Mouse (Mus musculus) thymus, postnatal 0 days (tissue): ENCODE results near the gene Guk1. TPM values are rescaled to one million over a fixed set of nuclear protein-coding genes. Genes with fewer than 3 reads are reported as not detected.

Source experiments
- polyA plus RNA-seq: library from polyadenylated mRNA; unstranded; fragments of >200 nt; fragmentation: Nextera tagmentation; extraction: Ambion mirVana; gene quantifications from 2 replicates; pipeline ENCODE4 v1.2.1, GENCODE M21; 2015

Guk1 gene
- polyA plus RNA-seq, 1 experiment from 2014 or later: 92.3 TPM

Other genes with a start within 250 kb of the Guk1 start
- gene Hist3h2ba, start 243.3 kb downstream of the Guk1 start, polyA plus RNA-seq: 50.8 and 57.5 TPM in 2 replicates
- gene Hist3h2a, start 237.5 kb downstream of the Guk1 start, polyA plus RNA-seq: 52.3 and 52.8 TPM in 2 replicates
- gene Trim17, start 237.5 kb downstream of the Guk1 start, polyA plus RNA-seq: 0.29 and 0.44 TPM in 2 replicates
- gene Trim11, start 214.1 kb downstream of the Guk1 start, polyA plus RNA-seq: 49.6 and 54.0 TPM in 2 replicates
- gene Obscn, start 55.8 kb downstream of the Guk1 start, polyA plus RNA-seq: 0.04 and 0.13 TPM in 2 replicates
- gene Iba57, start 28.5 kb downstream of the Guk1 start, polyA plus RNA-seq: 5.3 and 5.7 TPM in 2 replicates
- gene Gjc2, start 9.0 kb downstream of the Guk1 start, polyA plus RNA-seq: 0.18 and 0.26 TPM in 2 replicates
- gene Mrpl55, start 10.3 kb upstream of the Guk1 start, polyA plus RNA-seq: 106 and 110 TPM in 2 replicates
- 36.6 and 45.7 TPM in 2 replicates for gene 2310033P09Rik, start 16.1 kb upstream of the Guk1 start, polyA plus RNA-seq
- 488 and 519 TPM in 2 replicates for gene Arf1, start 36.1 kb upstream of the Guk1 start, polyA plus RNA-seq
- 0.13 and 0.20 TPM in 2 replicates for gene Wnt3a, start 98.5 kb upstream of the Guk1 start, polyA plus RNA-seq
- 1.2 TPM in 2 replicates for gene Wnt9a, start 114.7 kb upstream of the Guk1 start, polyA plus RNA-seq
- not detected in 2 replicates for gene Prss38, start 183.4 kb upstream of the Guk1 start, polyA plus RNA-seq